In the genomic region with DNA sequence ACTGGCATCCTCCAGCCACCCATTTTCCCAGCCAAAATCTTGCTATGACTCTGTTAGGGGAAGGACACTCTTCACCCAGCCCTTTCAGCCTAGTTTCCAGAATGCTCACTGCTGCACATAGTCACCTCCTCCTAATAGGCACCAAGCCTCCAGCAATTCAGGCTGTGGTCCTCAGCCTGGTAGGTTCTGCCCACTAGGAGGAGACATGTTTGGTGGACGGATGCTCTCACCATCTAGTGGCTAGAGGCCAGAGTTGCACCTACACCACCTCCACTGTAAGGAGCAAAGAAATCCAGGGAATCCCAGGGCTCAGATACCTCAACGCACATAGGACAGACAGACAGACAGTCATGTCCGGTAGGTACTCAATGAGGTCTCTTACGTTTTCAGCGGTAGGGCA, we compare ENCODE assay signal across 8 mouse cellular contexts.
DNase-seq lines count a peak whose midpoint lies in the region; TF ChIP-seq lines count a peak whose summit lies in the region.

No protein-coding gene starts in this region.

- WGBS in heart, embryonic 10.5 days: 54% methylated on average over 5 of the region's 5 CpGs
- WGBS in embryonic facial prominence, embryonic 10.5 days: 66% methylated on average over 5 of the region's 5 CpGs

- H3K4me1 ChIP-seq in heart, embryonic 10.5 days: peaks cover 9% of the 10 kb centered on the region
- peaks cover 3 to 16% of the 10 kb centered on the region in 2 experiments; a peak in 2 of 4 replicates for H3K4me1 ChIP-seq in ES-E14 (ENCODE audit: control insufficient read depth in 2 of 2, insufficient read depth in 2 of 2, low read length in 2 of 2, poor library complexity in 1 of 2)
- peaks cover 15% of the 10 kb centered on the region for H3K4me1 ChIP-seq in embryonic facial prominence, embryonic 10.5 days

- H3K27ac ChIP-seq in heart, embryonic 10.5 days: no peak overlapping the region
- H3K27ac ChIP-seq in ES-E14 (ENCODE audit: insufficient read depth, low read depth, low read length, poor library complexity, severe bottlenecking): peak overlapping the region; percentile 98; the same call in 1 of the 2 replicates
- H3K27ac ChIP-seq in embryonic facial prominence, embryonic 10.5 days (replicated peaks): no peak overlapping the region

- no peak overlapping the region for H3K4me3 ChIP-seq in heart, embryonic 10.5 days
- peak overlapping the region; percentile 71 to 88 for H3K4me3 ChIP-seq in ES-E14 (ENCODE audit: insufficient read depth in 1 of 2, low read depth in 1 of 2, low read length in 2 of 2, poor library complexity in 1 of 2, severe bottlenecking in 1 of 2)
- no peak overlapping the region for H3K4me3 ChIP-seq in embryonic facial prominence, embryonic 10.5 days

- no peaks in the 10 kb centered on the region for H3K27me3 ChIP-seq in heart, embryonic 10.5 days (ENCODE audit: insufficient read depth, poor library complexity, severe bottlenecking)
- no peaks in the 10 kb centered on the region for H3K27me3 ChIP-seq in embryonic facial prominence, embryonic 10.5 days (replicated peaks; ENCODE audit: low read depth, poor library complexity, severe bottlenecking)

- H3K9me3 ChIP-seq in heart, embryonic 10.5 days: no peaks in the 10 kb centered on the region
- H3K9me3 ChIP-seq in ES-E14 (ENCODE audit: control insufficient read depth, insufficient read depth, low read depth, low read length): no peaks in the 10 kb centered on the region
- H3K9me3 ChIP-seq in embryonic facial prominence, embryonic 10.5 days: no peaks in the 10 kb centered on the region

- intact Hi-C loops in heart, postnatal 14 days (cut with DNase I): no loop called here

- peak overlapping the region; percentile 91 for H3K9ac ChIP-seq in ES-E14 (ENCODE audit: insufficient read depth, low read depth, low read length, poor library complexity, severe bottlenecking)

- DNase-seq in heart, postnatal 14 days: peak; percentile 56 to 78
- no peak for DNase-seq in heart, embryonic 10.5 days (ENCODE audit: low spot score)
- DNase-seq in 3T3-L1 (ENCODE audit: low read depth, low spot score): peak; percentile 76
- no peak for DNase-seq in ES-E14 (ENCODE audit: low read depth, low spot score)
- peak; percentile 42 for DNase-seq in embryonic facial prominence, embryonic 10.5 days (ENCODE audit: low spot score)
- peak; percentile 71 to 83 for DNase-seq in kidney, postnatal 36 days
- DNase-seq in retina, embryonic 14.5 days (ENCODE audit: low spot score): peak; percentile 66
- no peak for DNase-seq in c-Kit-positive CD71-positive TER-119-positive erythroid progenitor cells, embryonic 14.5 days (ENCODE audit: low spot score)

- peaks cover 98% of the 10 kb centered on the region for H3K36me3 ChIP-seq in heart, embryonic 10.5 days
- H3K36me3 ChIP-seq in ES-E14 (ENCODE audit: control insufficient read depth, insufficient read depth, low read length, poor library complexity, severe bottlenecking): peaks cover 50% of the 10 kb centered on the region
- peaks cover 100% of the 10 kb centered on the region for H3K36me3 ChIP-seq in embryonic facial prominence, embryonic 10.5 days (replicated peaks)

- in situ Hi-C loops in ES-E14 (cut with MboI; ENCODE audit: low sequenced_read_pairs in 2 of 2, unreplicated experiment in 2 of 2): no loop called here

TF ChIP-seq in ES-E14, 5 proteins besides CTCF, POLR2A, EP300 and RAD21:
- TF ChIP-seq HCFC1 (IDR thresholded peaks at IDR 0.05; ENCODE audit: borderline replicate concordance, insufficient read depth, low read length) (no peak), ZNF384 (IDR thresholded peaks at IDR 0.05; ENCODE audit: low read depth, low read length) (no peak), CHD2 (IDR thresholded peaks at IDR 0.05; ENCODE audit: low read depth, low read length) (no peak), ZC3H11A (IDR thresholded peaks at IDR 0.05; ENCODE audit: borderline replicate concordance, low read depth, low read length) (peak; percentile 31; the same call in 1 of the 2 replicates), MAFK (IDR thresholded peaks at IDR 0.05; ENCODE audit: insufficient read depth, low read depth, low read length) (no peak)

Comparison
In these comparisons a context has a peak if more than half of its experiments do, and no peak if none do; other contexts are left out.
1. DNase-seq: peak in heart, postnatal 14 days (2 of 2), 3T3-L1 (single experiment), embryonic facial prominence, embryonic 10.5 days (single experiment), kidney, postnatal 36 days (2 of 2) and retina, embryonic 14.5 days (single experiment); none in heart, embryonic 10.5 days (single experiment), ES-E14 (single experiment) and c-Kit-positive CD71-positive TER-119-positive erythroid progenitor cells, embryonic 14.5 days (single experiment).
2. H3K4me3 ChIP-seq: peak in ES-E14 (2 of 2); none in heart, embryonic 10.5 days (single experiment) and embryonic facial prominence, embryonic 10.5 days (single experiment).